Mouse (Mus musculus): Measurements from ENCODE around the gene Selenom.
A peak's percentile ranks its signal among the peaks of the same experiment; 100 is the strongest.

The Selenom gene

GRCm38 (mm10) chr11:3514529-3515054 lies at the start of gene Selenom:
Gene Selenom (plus strand): TSS chr11:3514684.
- peak; percentile 88 to 90 for DNase-seq (ENCODE audit: low spot score in 2 of 2)

GRCm38 (mm10) chr11:3471448-3471850 lies 43.0 kb upstream of the Selenom start:
- no peak for DNase-seq (ENCODE audit: low spot score in 2 of 2)

DNA sequence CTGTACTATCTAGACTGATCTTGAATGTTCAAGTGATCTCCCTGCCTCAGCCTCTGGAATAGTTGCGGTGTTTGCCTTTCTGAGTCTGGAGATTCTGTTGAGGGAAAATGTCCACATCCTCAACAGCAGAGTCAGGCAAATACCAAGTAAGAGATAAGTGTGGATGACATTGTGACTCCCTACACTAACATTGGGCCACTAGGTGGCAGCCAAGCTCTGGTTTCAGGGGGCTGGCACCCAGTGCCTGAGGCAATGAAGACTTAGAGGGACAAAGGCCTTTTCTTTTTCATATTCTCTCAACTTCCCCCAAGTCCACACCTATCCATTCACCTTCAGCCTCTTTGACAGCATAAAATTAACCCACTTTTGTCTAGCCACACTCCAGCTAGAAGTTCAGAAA lies 42.0 kb upstream of the Selenom start:
- peak; percentile 67 to 88 for DNase-seq (ENCODE audit: low spot score in 2 of 2)

GRCm38 (mm10) chr11:3474480-3475115 lies 39.9 kb upstream of the Selenom start:
- no peak for DNase-seq (ENCODE audit: low spot score in 2 of 2)

DNA sequence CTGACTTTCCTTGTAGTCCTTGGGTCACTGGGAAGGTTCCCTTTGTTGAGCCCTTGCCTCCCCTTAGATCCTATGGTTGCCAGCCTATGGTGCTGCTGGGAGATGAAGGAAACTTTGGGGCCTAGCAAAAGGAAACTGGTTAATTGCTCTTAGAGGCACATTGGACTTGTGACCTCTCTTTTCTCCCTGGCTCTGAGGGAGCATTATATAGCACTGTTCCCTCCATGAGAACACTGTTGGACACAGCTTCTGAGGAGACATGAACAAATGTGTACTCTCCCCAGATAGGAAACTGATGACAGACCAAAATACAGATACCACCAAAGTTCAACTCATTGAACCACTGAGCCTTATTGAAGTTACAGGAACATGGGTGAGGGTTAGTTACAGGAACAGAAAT lies 39.0 kb upstream of the Selenom start:
- no peak for DNase-seq (ENCODE audit: low spot score in 2 of 2)

- DNase-seq (ENCODE audit: low spot score in 2 of 2), result no peak
Measured at GRCm38 (mm10) chr11:3483980-3484642, 30.4 kb upstream of the Selenom start.

DNA sequence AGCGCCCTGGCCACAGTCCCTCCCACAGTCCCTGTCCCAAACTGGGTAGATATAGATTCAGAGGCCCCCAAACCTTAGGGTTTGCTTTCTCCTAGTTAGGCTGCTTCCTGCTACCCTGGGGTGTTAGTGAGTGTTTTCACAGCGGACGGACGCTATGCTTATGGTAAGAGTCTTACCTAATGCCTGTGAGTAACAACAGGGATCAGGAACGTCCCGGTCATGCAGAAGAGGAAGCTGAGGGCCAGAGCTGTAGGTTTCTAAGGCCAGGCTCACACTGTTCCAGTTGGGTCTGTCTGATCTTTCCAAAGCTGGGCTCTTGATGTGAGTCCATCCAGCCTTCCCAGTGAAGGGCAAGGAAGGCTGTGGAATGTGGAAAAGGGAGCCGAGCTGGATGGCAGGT lies 28.1 kb upstream of the Selenom start:
- no peak for DNase-seq (ENCODE audit: low spot score in 2 of 2)

GRCm38 (mm10) chr11:3487952-3488570 lies 26.4 kb upstream of the Selenom start, which contains the start of gene Pla2g3:
Gene Pla2g3 (plus strand): TSS chr11:3488284.
- no peak for DNase-seq (ENCODE audit: low spot score in 2 of 2)

DNA sequence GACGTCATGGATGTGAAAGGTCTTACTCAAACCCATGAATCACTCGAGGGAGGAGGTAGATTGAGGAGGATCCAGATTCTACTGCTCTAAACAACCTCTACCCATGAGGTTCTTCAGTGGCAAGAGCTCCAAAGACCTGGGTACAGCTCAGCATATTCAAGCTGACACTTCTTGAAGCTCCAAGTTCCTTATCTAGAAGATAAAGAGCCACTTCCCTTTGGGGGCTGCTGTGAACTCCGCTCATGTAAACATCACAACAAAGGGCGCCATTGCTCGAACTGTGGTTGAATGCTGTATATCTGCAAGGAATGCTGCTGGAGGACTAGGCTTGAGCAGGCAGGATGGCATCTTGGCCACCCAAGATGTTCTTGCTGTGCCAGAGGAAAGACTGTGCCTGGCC lies 25.4 kb upstream of the Selenom start:
- DNase-seq (ENCODE audit: low spot score in 2 of 2), result no peak

GRCm38 (mm10) chr11:3492748-3493147 lies 21.7 kb upstream of the Selenom start:
- no peak for DNase-seq (ENCODE audit: low spot score in 2 of 2)

DNA sequence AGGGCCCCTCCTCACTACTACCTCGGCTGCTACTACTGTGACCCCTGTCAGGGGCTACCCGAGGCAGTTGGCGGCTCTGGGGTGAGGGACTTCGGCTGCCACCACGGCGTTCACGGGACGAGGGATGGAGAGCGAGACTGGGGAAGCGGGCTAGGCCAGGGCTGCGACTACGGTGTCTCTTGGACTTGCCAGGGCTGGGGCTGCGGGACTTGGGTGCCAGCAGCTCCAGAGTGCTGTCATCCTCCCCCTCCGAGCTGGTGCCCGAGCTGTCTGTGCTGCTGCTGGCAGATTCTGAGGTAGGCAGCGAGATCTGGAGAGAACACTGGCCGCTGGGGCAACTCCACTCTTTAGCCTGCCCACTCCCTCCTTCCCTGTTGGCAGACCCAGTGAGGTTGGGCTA lies 19.6 kb upstream of the Selenom start:
- DNase-seq (ENCODE audit: low spot score in 2 of 2), result no peak

DNA sequence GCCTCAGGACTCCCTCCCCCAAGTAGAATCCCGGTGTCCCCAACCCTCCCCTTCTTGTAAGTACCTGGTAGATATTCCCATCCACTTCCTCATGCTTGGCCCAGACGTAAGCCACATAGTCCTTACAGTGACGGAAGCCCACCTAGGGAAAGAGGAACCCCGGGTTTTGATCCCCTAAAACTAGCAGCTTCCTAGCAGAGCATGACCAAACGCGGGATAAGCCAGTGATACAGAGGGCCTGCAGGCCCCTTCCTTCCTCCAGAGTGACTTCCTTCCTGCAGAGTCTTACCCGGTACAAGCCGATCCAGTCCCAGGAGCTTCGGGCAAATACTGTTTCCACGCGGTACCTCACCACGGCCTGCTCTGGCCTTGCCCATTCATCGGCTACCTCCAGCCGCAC lies 19.0 kb upstream of the Selenom start:
- DNase-seq (ENCODE audit: low spot score in 2 of 2), result no peak

DNA sequence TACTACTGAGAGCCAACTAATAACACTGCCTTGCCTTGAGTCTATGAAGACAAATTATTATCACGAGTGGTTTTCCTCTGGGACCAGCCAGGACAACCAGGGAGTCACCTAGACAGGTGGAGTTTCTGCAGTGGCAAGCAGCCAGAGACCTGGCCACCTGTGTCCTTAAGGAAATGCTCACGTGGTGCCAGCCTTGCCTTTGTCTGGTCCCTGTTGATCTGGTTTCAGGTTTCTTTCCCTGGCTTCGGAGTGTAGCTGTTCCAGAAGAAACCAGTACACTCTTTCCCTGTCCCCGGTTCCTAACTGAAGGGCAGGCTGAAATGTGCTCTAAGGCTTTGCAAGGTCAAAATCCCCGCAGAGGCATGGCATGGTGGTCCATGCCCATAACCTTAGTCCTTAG lies 17.7 kb upstream of the Selenom start:
- DNase-seq (ENCODE audit: low spot score in 2 of 2), result no peak

DNA sequence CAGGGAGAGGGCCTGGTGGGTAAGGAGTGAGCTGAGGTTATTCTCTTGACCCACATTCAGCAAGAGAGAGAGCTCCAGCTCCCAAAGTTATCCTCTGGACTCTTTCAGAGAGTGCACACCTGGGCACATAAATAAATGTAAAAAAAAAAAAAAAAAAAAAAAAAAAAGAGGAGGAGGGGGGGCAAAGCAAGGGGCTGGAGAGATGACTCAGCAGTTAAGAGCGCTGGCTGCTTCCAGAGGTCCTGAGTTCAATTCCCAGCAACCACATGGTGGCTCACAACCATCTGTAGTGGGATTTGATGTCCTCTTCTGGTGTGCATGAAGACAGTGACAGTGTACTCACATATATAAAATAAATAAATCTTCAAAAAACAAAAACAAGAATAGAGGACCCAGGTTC lies 17.2 kb upstream of the Selenom start:
- no peak for DNase-seq (ENCODE audit: low spot score in 2 of 2)

DNA sequence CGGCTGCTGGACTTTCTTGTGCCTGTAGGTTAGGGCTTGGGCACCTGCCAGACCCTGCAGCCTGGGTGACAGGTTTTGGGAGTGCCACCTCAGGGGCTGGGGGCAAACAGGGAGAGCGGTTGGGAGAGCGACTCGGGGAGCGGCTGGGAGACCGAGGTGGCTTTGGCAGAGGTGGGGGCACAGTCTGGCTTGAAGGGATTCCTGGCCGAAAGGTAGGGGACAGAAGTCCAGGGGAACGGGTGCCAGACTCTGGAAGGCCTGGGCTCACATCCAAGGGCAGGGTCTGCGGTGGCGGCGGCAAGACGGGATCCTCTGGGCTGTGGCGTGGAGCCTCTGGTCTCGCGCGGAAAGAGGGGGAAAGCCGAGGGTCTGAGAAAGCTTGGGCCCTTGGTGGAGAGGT lies 12.4 kb upstream of the Selenom start:
- DNase-seq (ENCODE audit: low spot score in 2 of 2), result no peak

DNA sequence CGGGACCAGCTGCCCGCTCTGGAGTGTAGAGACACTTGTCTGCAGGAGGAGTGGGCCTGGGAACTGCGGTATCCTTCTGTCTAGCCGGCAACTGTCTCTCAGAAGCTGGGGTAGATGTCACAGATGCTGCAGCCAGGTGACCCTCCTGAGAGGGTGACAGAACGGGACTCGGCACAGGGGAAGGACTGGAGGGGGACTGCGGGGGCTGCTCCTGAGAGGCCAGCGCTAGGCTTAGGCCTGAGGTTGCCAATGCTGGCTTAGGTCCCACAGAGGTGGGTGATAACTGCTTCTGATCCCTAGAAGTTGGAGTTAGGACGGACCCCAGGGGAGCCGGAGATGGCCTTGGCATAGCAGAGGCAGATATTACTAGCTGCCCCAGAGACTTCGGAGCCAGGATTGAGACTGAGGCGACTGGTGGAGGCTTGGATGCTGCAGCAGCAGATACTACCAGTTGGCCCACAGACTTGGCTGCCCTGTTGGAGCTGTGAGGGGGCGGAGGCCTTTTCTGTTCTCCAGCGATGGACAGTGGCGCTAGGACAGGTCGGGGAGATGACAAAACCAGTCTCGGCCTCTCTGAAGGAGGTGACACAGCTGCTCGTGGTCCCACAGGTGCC lies 11.9 kb upstream of the Selenom start:
- peak in 1 of 2 experiments; percentile 15 for DNase-seq (ENCODE audit: low spot score in 2 of 2)

- DNase-seq (ENCODE audit: low spot score in 2 of 2), result no peak
Measured at GRCm38 (mm10) chr11:3503755-3504693, 10.5 kb upstream of the Selenom start.

GRCm38 (mm10) chr11:3508226-3508625 lies 6.3 kb upstream of the Selenom start:
- no peak for DNase-seq (ENCODE audit: low spot score in 2 of 2)

GRCm38 (mm10) chr11:3509181-3510085 lies 5.1 kb upstream of the Selenom start:
- DNase-seq (ENCODE audit: low spot score in 2 of 2), result no peak

DNA sequence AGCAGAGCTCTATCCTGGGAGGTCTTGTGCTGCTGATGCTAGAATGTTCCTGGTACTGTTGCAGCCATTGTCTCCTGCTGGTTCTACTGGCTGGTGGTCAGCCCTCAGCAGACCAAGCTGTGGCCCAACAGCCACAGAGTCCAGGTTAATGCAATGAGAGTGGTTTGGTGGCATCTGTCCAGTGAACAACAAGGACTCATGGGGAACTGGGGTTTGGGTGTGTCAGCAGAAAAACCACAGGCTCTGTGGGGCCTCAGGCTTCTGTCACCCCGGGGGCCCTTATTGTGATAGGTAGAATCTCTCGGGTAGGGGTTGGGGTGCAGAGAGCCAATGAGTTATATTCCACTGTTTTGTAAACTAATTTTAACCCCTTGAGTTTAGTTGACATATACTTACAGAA lies 4.2 kb upstream of the Selenom start:
- DNase-seq (ENCODE audit: low spot score in 2 of 2), result no peak
